Mouse (Mus musculus): ENCODE results near the gene Mag.
"Not testable (repeated sequence)": the region's sequence is repeated elsewhere in the genome, so short reads cannot be mapped to it uniquely, and the experiment has no call there.

The Mag gene

GRCm38 (mm10) chr7:30940070-30940469 lies 25.4 kb upstream of the Mag start:
- in situ Hi-C loops (cut with MboI, MseI), result not testable (repeated sequence)

DNA sequence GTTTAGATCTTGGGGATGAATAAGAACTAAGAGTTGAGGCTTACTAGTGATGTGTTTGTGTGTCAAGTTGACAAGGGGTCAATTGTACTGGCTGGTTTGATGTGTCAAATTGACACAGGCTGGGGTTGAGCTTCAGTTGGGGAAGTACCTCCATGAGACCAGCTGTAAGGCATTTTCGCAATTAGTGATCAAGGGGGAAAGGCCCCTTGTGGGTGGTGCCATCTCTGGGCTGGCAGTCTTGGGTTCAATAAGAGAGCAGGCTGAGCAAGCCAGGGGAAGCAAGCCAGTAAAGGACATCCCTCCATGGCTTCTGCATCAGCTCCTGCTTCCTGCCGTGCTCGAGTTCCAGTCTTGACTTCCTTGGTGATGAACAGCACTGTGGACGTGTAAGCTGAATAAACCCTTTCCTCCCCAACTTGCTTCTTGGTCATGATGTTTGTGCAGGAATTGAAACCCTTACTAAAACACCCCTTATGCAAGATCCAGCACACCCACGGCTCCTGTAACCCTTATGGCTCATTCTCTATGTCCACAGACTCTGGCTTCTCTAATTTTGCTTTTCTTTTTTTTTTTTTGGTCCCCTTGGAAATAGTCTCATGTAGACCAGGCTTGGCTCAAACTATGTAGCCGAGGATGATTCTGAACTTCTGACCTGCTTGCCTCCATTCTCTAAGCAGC lies 20.9 kb upstream of the Mag start:
- in situ Hi-C loops (cut with MboI, MseI), result not testable (repeated sequence)

GRCm38 (mm10) chr7:30924581-30924980 lies 9.9 kb upstream of the Mag start, which contains the start of gene Hamp2:
Hamp2 (minus strand) TSS chr7:30924681.
- in situ Hi-C loops (cut with MboI, MseI), result not testable (repeated sequence)

- in situ Hi-C loops (cut with MboI, MseI), result no loop called here
Measured at GRCm38 (mm10) chr7:30924071-30924470, 9.4 kb upstream of the Mag start.

DNA sequence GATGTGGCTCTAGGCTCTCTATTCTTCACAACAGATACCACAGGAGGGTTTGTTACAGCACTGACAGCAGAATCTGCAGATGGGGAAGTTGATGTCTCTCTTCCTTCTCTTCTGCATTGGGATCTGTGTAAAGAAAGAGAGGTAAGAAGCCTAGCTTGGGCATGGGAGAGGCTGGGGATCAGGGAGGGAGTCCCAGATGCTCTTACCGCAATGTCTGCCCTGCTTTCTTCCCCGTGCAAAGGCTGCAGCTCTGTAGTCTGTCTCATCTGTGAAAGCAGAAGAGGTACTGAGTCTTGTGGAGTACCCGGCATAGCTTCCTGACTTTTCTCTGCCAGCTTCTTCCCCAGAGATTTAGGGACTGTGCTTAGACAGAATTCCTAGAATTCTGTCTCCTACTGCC lies 7.8 kb upstream of the Mag start:
- in situ Hi-C loops (cut with MboI, MseI), result not testable (repeated sequence)

GRCm38 (mm10) chr7:30920217-30920616 lies 5.5 kb upstream of the Mag start:
- in situ Hi-C loops (cut with MboI, MseI), result no loop called here

DNA sequence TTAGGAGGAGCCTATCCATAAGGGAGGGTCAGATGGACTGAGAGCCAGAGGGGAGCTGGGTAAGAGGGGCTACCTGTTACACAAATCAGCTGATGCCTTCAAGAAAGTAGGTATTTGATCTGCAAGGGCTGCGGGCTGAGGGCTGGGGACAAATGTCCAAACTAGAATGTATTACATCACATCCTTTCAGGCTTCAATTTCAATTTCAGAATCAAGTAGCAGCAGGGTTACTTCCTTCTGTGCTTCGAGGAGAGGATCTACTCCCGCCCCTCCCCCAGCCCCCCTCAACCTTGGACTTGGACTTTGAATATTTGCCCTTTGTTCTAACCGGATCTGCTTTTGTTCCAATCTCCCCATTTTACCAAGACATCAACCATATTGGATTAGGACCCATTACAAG lies 2.5 kb upstream of the Mag start:
- in situ Hi-C loops (cut with MboI, MseI), result no loop called here

- in situ Hi-C loops (cut with MboI, MseI), result no loop called here
Measured at GRCm38 (mm10) chr7:30916713-30917112, 2.0 kb upstream of the Mag start.

GRCm38 (mm10) chr7:30909773-30910172 lies 4.9 kb downstream of the Mag start:
- in situ Hi-C loops (cut with MboI, MseI), result no loop called here

GRCm38 (mm10) chr7:30908992-30909431 lies 5.7 kb downstream of the Mag start:
- in situ Hi-C loops (cut with MboI, MseI), result no loop called here

DNA sequence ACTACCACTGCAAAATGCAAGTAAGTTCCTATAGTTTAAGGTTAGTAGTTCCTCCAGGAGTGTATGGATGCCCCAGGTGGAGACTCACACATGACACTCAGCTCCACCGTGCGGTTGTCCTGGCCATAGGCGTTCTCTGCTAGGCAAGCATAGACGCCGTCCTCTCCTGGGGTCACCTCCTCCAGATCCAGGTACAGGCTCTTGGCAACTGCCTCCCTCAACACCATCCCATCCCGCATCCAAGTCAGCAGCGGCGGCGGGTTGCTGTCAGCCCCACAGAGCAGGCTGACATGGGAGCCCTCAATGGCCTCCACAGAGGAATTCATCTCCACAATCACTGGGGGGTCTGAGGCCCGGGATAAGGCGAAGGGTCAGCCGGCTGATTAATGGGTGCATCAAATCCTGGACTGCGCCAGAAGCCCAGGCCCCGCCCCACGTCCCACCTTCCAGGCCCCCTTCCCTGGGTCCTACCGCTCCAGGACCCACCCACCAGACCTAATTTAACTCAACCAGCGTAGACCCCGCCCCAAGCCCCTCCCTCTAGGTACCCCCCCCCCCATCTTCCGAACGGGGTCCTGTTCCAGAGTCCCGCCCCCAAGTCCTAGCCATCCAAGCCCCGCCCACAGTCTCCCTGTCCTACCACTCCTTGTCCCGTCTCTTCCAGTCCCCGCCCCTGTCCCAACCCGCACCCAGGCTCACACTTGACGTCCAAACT lies 6.2 kb downstream of the Mag start:
- in situ Hi-C loops (cut with MboI, MseI), result no loop called here

- in situ Hi-C loops (cut with MboI, MseI), result loop anchor here in 1 of 2 experiments (5.0 kb wide), 1 partner anchor 63 kb away; no protein-coding TSS in a partner anchor
Measured at GRCm38 (mm10) chr7:30904042-30904441, 10.6 kb downstream of the Mag start.

DNA sequence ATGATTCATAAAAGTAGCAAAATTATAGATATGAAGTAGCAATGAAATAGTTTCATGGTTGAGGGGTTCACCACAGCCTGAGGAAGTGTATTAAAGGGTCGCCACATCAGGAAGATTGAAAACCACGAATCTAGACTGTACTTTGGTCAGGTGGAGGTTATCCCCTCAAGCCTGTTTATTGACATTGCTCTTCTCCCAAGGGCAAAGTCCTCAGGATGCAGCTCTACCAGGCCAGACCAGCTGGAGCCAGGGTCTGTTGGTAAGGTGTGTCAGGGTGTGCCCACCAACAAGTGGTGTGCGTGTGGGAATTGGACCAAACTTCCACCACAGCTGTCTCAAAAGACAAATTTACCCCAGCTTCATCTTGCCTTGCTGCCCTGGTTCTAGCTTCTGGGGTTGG lies 19.5 kb downstream of the Mag start:
- in situ Hi-C loops (cut with MboI, MseI), result no loop called here

GRCm38 (mm10) chr7:30892515-30892914 lies 22.2 kb downstream of the Mag start:
- in situ Hi-C loops (cut with MboI, MseI), result no loop called here

DNA sequence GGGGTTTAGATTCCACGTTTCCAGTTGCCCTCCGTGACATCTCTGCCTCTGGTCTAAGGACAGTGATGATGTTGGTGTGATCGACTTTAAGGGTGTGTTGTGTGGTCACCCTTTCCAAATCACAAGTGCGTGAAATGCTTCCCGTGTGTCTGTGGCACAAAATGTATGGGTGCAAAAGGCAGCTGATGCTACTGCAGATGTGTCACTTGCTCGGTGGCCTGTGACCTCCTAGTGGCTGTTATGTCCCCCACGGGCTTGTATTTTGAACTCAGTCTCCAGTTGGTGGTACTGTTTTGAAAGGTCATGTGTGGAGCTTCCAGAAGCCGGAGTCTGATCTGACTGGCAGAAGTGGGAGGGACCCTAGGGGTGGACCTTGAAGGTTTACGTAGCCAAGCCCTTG lies 22.9 kb downstream of the Mag start:
- in situ Hi-C loops (cut with MboI, MseI), result no loop called here

DNA sequence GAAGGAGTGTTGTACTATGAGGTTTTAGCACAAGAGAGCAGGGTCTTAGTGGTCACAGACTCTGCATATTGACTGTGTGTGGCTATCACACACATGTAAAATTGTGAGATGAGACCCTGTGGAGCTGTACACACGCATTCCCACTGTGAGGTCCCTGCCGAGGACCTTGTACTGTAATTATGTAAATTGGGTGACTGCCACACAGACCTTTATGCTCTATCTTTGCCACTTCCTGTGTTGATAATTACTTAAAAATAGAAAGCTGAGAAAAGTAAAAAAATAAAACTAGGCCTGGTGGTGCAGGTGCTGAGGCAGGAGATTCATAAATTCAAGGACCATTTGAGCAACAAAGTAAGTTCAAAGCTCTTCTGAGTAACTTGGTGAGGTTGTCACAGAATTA lies 24.0 kb downstream of the Mag start:
- in situ Hi-C loops (cut with MboI, MseI), result no loop called here

DNA sequence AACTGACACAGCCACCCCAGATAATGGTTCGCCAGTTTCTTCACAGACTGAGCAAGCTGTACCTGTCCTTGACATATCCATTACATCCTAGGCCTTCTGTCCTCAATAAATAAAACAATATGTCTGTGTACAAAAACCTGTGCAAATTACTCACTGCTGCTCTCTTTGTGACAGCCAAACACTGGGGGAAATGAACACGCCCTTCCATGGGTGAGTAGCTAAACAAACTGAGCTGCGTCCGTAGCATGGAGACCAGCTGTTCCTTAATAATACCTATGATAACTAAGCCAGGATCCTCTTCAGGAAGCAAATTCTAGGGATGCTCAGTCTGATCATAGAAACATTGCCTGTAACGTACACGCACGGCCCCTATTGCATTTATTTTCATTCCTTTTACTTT lies 25.9 kb downstream of the Mag start:
- in situ Hi-C loops (cut with MboI, MseI), result no loop called here

DNA sequence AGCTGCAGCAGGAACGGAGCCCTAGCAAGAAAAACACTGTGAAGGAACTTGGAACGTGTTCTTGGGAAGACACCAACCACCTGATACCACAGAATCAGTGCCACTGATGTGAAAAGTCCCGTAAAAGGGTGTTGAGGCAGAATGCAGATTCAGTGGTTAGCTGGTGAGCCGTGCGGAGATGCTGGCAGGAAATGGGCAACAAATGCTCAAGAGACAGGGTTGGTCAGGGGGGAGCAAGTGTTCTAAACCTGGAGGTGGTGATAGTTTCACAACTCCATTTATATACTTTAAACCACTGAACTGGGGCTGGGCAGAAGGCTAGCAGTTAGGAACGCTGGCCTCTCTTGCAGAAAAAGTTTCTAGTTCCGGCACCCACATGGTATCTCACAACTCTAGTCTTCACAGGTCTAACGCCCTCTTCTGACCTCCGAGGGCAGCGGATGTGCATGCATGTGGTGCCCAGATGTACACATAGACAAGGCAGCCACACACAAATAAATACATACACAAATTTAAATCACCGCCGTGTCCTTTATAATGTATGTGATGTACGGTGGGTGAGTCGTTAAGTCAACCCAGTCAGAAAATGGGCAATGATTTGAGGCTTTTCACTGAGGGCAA lies 27.0 kb downstream of the Mag start:
- in situ Hi-C loops (cut with MboI, MseI), result no loop called here

DNA sequence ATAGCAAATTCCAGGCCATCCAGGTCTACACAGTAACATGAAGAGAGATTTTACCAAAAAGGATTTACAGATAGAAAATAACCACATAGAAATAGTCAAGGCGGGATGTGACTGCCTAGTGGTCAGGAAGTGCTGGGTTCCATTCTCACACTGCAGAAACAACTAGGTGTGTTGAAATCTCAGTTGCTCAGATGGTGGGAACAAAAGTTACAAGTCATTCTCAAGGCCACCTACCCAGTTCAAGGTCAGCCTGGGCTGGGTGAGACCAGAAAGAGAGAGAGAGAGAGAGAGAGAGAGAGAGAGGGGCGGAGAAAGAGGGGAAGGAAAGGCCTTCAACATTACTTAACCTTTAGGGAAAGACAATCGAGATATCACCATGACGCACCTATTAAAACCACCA lies 27.8 kb downstream of the Mag start:
- in situ Hi-C loops (cut with MboI, MseI), result no loop called here

- in situ Hi-C loops (cut with MboI, MseI), result no loop called here
Measured at GRCm38 (mm10) chr7:30884047-30884446, 30.6 kb downstream of the Mag start.

DNA sequence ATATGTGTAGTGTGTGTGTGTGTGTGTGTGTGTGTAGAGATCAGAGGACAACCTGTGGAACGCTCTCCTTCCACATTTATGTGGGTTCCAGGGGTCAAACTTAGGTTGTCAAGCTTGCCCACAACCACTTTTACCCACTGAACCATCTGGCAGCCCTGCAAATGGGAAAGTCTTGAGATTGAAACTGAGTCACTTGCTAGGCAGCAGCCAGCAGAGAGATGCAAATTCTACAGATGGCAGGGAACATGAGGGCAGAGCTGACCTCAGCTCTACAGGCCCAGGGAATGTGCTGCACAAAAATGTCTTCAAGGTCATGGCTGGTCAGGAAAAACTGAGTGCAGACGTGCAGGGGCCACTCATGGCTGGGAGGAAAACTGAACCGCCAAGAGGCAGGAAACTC lies 33.3 kb downstream of the Mag start:
- in situ Hi-C loops (cut with MboI, MseI), result no loop called here

DNA sequence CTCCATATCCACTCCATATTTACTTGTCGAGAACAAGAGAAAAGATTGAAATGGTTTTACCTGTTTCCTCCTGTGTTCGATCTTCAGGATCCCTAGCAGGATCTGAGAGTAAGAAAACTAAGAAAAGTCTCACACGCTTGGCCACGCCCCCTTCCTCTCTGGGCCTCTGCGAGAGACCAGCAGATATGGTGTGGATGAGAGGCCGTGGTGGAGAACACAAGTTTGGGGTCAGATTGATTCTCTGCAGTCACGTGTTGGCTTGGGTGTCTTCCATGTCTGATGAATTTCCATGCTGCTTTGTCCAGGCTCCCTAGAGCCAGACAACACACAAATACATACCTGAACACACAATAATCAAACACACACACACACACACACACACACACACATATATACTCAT lies 34.5 kb downstream of the Mag start, which contains the start of gene Cd22:
Gene Cd22 (minus strand): TSS at position 167 of the 400 bp plus-strand sequence.
- in situ Hi-C loops (cut with MboI, MseI), result no loop called here

GRCm38 (mm10) chr7:30878950-30879349 lies 35.7 kb downstream of the Mag start:
- in situ Hi-C loops (cut with MboI, MseI), result no loop called here

Data from T-helper 17 cell (primary cell).